Mouse (Mus musculus): ENCODE results near the gene Siglecf. TPM values are rescaled to one million over a fixed set of nuclear protein-coding genes. Genes with fewer than 3 reads are reported as not detected.

The Siglecf gene
- polyA plus RNA-seq (2011; ENCODE audit: insufficient read depth, insufficient read length, low read depth, missing spikeins), result 0.93 and 1.3 TPM in 2 replicates

DNA sequence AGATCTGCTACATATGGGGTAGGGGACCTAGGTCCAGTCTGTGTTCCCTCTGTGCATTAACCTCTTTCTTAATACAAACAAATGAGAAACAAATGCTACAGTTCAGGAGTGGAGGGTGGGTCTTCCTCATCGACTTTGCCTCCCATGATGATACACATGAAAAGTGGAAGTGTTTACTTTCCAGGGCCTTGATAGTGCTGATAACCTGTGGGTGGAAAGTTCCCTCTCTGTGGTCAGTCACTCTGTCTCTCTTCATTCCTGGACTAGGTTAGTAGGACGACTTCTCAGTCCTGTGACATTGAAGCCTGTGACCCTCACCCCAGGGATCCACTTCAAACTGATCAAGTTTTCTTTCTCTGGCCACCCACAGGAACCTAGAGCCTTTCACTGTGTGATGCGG is at the start of gene Siglecf:
TSS of gene Siglecf (plus strand) at position 188 of the 400 bp plus-strand sequence.
- Histone ChIP-seq H3K9ac (ENCODE audit: low read depth, poor library complexity, severe bottlenecking) (no peak within 1 kb of the TSS), H3K4me3 (ENCODE audit: low read depth, low read length) (no peak within 1 kb of the TSS), H3K9me3 (replicated peaks; ENCODE audit: control insufficient read depth, insufficient read depth, low read length, poor library complexity, severe bottlenecking) (no peaks in the 10 kb centered on the region), H3K27me3 (ENCODE audit: control insufficient read depth, insufficient read depth, low read length, poor library complexity, severe bottlenecking) (no peaks in the 10 kb centered on the region), H3K4me1 (ENCODE audit: control insufficient read depth, insufficient read depth, low read length) (peaks cover 7% of the 10 kb centered on the region), H3K27ac (ENCODE audit: insufficient read depth, low read length) (no peak within 1 kb of the TSS), H3K36me3 (ENCODE audit: control insufficient read depth, insufficient read depth, low read length, poor library complexity, severe bottlenecking) (no peaks in the 10 kb centered on the region)
- no peak for TF ChIP-seq CTCF (IDR thresholded peaks at IDR 0.05; ENCODE audit: low read depth, low read length)
- TF ChIP-seq EP300 (IDR thresholded peaks at IDR 0.05; ENCODE audit: insufficient read depth, low read depth, low read length), result no peak
- TF ChIP-seq POLR2A (IDR thresholded peaks at IDR 0.05; ENCODE audit: insufficient read depth, low read length), result no peak

DNA sequence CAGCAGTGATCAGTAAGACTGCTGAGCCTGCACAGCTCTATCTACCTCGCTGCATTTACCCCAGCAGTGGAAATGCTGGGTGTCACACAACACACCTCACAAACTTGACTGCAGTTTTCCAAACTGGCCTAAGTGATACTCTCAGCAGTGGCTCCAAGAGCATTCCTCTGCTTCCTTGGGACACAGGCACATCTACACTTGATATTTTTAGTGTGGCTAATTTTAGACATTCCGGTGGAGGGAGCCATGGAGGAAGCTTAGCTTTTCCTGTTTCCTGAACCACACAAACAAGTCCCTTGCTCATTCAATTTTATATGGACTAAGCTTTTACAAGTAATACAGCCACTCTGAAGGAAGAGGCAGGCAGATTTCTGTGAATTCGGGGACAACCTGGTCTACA is 45.9 kb upstream of the Siglecf start:
- Histone ChIP-seq H3K4me3 (ENCODE audit: low read depth, low read length) (no peak overlapping the region), H3K27me3 (ENCODE audit: control insufficient read depth, insufficient read depth, low read length, poor library complexity, severe bottlenecking) (no peaks in the 10 kb centered on the region), H3K9ac (ENCODE audit: low read depth, poor library complexity, severe bottlenecking) (no peak overlapping the region), H3K9me3 (replicated peaks; ENCODE audit: control insufficient read depth, insufficient read depth, low read length, poor library complexity, severe bottlenecking) (no peaks in the 10 kb centered on the region), H3K27ac (ENCODE audit: insufficient read depth, low read length) (no peak overlapping the region), H3K4me1 (ENCODE audit: control insufficient read depth, insufficient read depth, low read length) (no peaks in the 10 kb centered on the region), H3K36me3 (ENCODE audit: control insufficient read depth, insufficient read depth, low read length, poor library complexity, severe bottlenecking) (peaks cover 20% of the 10 kb centered on the region)
- TF ChIP-seq EP300 (IDR thresholded peaks at IDR 0.05; ENCODE audit: insufficient read depth, low read depth, low read length) (no peak), POLR2A (IDR thresholded peaks at IDR 0.05; ENCODE audit: insufficient read depth, low read length) (no peak), CTCF (IDR thresholded peaks at IDR 0.05; ENCODE audit: low read depth, low read length) (no peak)

DNA sequence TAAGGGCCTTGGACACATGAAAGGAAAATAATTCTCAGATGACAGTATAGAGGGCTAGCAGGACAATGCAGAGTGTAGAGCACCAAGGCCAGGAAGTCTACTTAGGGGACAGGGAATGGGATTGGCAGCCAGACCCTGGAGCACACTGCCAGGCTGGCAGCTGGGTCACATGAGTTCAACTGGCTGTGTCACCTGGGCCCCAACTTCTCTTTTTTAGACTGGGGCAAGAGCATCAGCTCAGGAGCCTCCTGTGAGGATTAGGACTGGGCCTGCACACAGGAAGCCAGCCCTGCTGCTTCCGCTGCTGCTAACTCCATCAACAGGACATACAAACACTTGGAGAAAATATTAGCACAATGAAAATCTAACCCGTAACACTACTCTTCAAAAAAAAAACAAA is 42.1 kb upstream of the Siglecf start:
- Histone ChIP-seq H3K27ac (ENCODE audit: insufficient read depth, low read length) (no peak overlapping the region), H3K9ac (ENCODE audit: low read depth, poor library complexity, severe bottlenecking) (no peak overlapping the region), H3K4me1 (ENCODE audit: control insufficient read depth, insufficient read depth, low read length) (peaks cover 2% of the 10 kb centered on the region), H3K9me3 (replicated peaks; ENCODE audit: control insufficient read depth, insufficient read depth, low read length, poor library complexity, severe bottlenecking) (no peaks in the 10 kb centered on the region), H3K27me3 (ENCODE audit: control insufficient read depth, insufficient read depth, low read length, poor library complexity, severe bottlenecking) (no peaks in the 10 kb centered on the region), H3K4me3 (ENCODE audit: low read depth, low read length) (no peak overlapping the region), H3K36me3 (ENCODE audit: control insufficient read depth, insufficient read depth, low read length, poor library complexity, severe bottlenecking) (peaks cover 17% of the 10 kb centered on the region; the same call in 1 of the 2 replicates)
- no peak for TF ChIP-seq EP300 (IDR thresholded peaks at IDR 0.05; ENCODE audit: insufficient read depth, low read depth, low read length)
- no peak for TF ChIP-seq CTCF (IDR thresholded peaks at IDR 0.05; ENCODE audit: low read depth, low read length)
- TF ChIP-seq POLR2A (IDR thresholded peaks at IDR 0.05; ENCODE audit: insufficient read depth, low read length), result no peak

DNA sequence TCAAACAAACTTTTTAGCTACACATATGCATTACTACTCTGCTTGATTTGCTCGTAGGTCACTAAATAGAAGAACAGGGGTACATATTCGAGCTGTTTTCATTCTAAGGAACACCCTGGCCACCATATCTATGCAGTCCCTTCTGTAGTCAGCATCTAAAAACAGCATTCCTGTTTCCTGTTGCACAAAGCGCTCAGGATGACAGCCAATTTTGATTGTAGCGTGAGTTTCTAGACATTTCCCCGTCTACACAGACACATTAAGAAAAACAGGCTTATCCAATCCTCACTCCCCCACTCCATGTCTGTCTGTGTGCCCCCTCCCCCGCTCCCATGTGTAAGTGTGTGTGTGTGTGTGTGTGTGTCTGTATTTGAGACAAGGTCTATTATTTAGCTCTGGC is 39.5 kb upstream of the Siglecf start:
- Histone ChIP-seq H3K4me1 (ENCODE audit: control insufficient read depth, insufficient read depth, low read length) (peaks cover 2% of the 10 kb centered on the region), H3K27ac (ENCODE audit: insufficient read depth, low read length) (no peak overlapping the region), H3K27me3 (ENCODE audit: control insufficient read depth, insufficient read depth, low read length, poor library complexity, severe bottlenecking) (no peaks in the 10 kb centered on the region), H3K4me3 (ENCODE audit: low read depth, low read length) (no peak overlapping the region), H3K36me3 (ENCODE audit: control insufficient read depth, insufficient read depth, low read length, poor library complexity, severe bottlenecking) (peaks cover 17% of the 10 kb centered on the region; the same call in 1 of the 2 replicates), H3K9me3 (replicated peaks; ENCODE audit: control insufficient read depth, insufficient read depth, low read length, poor library complexity, severe bottlenecking) (no peaks in the 10 kb centered on the region), H3K9ac (ENCODE audit: low read depth, poor library complexity, severe bottlenecking) (no peak overlapping the region)
- TF ChIP-seq POLR2A (IDR thresholded peaks at IDR 0.05; ENCODE audit: insufficient read depth, low read length) (no peak), CTCF (IDR thresholded peaks at IDR 0.05; ENCODE audit: low read depth, low read length) (no peak), EP300 (IDR thresholded peaks at IDR 0.05; ENCODE audit: insufficient read depth, low read depth, low read length) (no peak)

DNA sequence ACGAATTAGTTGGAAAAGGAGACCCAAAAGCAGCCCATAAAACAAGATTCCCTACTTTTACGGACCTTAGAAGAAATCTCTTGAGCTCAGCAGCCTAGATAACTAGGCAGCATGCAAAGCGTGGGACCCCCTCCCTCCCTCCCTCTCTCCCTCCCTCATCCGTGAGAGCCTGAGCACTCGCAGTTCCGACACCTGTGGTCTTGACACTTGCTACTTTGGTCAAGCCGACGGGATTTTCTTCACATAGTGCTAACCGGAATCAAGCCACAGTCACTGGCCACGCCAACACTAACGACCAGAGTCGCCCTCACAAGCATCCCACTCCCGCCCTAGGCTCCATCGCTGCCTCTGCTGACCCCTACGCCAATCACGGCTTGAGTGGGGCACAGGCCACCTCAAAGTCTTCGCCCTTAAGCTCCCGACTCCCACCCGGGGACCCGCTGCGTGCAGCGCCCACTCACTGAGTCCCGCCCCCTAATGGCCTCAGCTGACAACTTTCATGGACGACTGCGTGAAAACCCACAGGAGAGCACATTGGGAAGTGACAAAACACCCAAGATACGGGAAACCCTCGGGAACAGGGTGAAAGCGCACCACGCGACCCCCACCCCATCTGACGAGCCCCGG is 38.6 kb upstream of the Siglecf start:
- H3K4me1 ChIP-seq (ENCODE audit: control insufficient read depth, insufficient read depth, low read length), result peaks cover 2% of the 10 kb centered on the region

DNA sequence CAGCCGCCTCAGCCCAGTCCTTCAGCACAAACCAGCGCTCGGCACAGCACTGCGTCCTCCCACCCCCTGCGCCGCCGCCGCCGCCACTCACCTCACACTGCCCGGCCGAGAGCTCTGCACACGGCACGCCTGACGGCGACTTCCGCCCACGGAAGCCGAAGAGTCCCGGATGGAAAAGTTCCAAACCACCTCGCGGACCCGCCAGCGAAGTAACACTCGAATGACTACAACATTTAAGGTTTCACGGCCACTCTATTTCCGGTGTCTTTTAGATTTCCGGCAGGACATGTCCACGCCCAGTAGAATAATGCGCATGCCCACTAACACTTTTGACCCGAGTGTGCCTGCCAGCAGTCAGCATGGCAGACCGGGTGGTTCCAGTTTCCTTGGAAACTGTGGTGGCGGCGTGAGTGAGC is 38.1 kb upstream of the Siglecf start, which contains the start of gene Zfp715:
TSS of gene Zfp715 (minus strand) at position 282 of the 416 bp plus-strand sequence.
- H3K4me1 ChIP-seq (ENCODE audit: control insufficient read depth, insufficient read depth, low read length), result peaks cover 2% of the 10 kb centered on the region
- H3K27ac ChIP-seq (ENCODE audit: insufficient read depth, low read length), result no peak within 1 kb of the TSS; the same call in 1 of the 2 replicates
- H3K27me3 ChIP-seq (ENCODE audit: control insufficient read depth, insufficient read depth, low read length, poor library complexity, severe bottlenecking), result no peaks in the 10 kb centered on the region
- no peaks in the 10 kb centered on the region for H3K9me3 ChIP-seq (replicated peaks; ENCODE audit: control insufficient read depth, insufficient read depth, low read length, poor library complexity, severe bottlenecking)
- peak within 1 kb of the TSS; percentile 88 for H3K4me3 ChIP-seq (ENCODE audit: low read depth, low read length)
- H3K36me3 ChIP-seq (ENCODE audit: control insufficient read depth, insufficient read depth, low read length, poor library complexity, severe bottlenecking), result peaks cover 10% of the 10 kb centered on the region; the same call in 1 of the 2 replicates
- TF ChIP-seq EP300 (IDR thresholded peaks at IDR 0.05; ENCODE audit: insufficient read depth, low read depth, low read length) (no peak), CTCF (IDR thresholded peaks at IDR 0.05; ENCODE audit: low read depth, low read length) (no peak), POLR2A (IDR thresholded peaks at IDR 0.05; ENCODE audit: insufficient read depth, low read length) (no peak)
- H3K9ac ChIP-seq (ENCODE audit: low read depth, poor library complexity, severe bottlenecking), result peak within 1 kb of the TSS; percentile 62

More for the DNA sequence above, 38.6 kb upstream of the Siglecf start:
- H3K9ac ChIP-seq (ENCODE audit: low read depth, poor library complexity, severe bottlenecking), result peak overlapping the region; percentile 62
- peak overlapping the region; percentile 88 for H3K4me3 ChIP-seq (ENCODE audit: low read depth, low read length)
- H3K27ac ChIP-seq (ENCODE audit: insufficient read depth, low read length), result no peak overlapping the region
- H3K27me3 ChIP-seq (ENCODE audit: control insufficient read depth, insufficient read depth, low read length, poor library complexity, severe bottlenecking), result no peaks in the 10 kb centered on the region
- no peaks in the 10 kb centered on the region for H3K9me3 ChIP-seq (replicated peaks; ENCODE audit: control insufficient read depth, insufficient read depth, low read length, poor library complexity, severe bottlenecking)
- peaks cover 13% of the 10 kb centered on the region; the same call in 1 of the 2 replicates for H3K36me3 ChIP-seq (ENCODE audit: control insufficient read depth, insufficient read depth, low read length, poor library complexity, severe bottlenecking)
- TF ChIP-seq POLR2A (IDR thresholded peaks at IDR 0.05; ENCODE audit: insufficient read depth, low read length) (no peak), EP300 (IDR thresholded peaks at IDR 0.05; ENCODE audit: insufficient read depth, low read depth, low read length) (no peak), CTCF (IDR thresholded peaks at IDR 0.05; ENCODE audit: low read depth, low read length) (no peak)

Measured in ES-Bruce4 (cell line).